Mouse (Mus musculus): Measurements from ENCODE around the gene Treml4. TPM values are rescaled to one million over a fixed set of nuclear protein-coding genes. Genes with fewer than 3 reads are reported as not detected.
"Not testable (repeated sequence)": the region's sequence is repeated elsewhere in the genome, so short reads cannot be mapped to it uniquely, and the experiment has no call there.

Treml4 gene
- polyA plus RNA-seq, 1 experiment from 2014 or later: 0.43 TPM

- no peak for ATAC-seq (ENCODE audit: low FRiP score, low TSS enrichment)
- Histone ChIP-seq H3K27me3 (ENCODE audit: control insufficient read depth, insufficient read depth, low read length) (no peaks in the 10 kb centered on the region; the same call in 1 of the 2 replicates), H3K9ac (ENCODE audit: low read depth, low read length) (no peak overlapping the region), H3K4me3 (ENCODE audit: low read length) (no peak overlapping the region), H3K36me3 (ENCODE audit: control insufficient read depth, insufficient read depth, low read length) (no peaks in the 10 kb centered on the region), H3K4me1 (ENCODE audit: control insufficient read depth, insufficient read depth, low read length) (no peaks in the 10 kb centered on the region), H3K9me3 (ENCODE audit: control insufficient read depth, low read length) (no peaks in the 10 kb centered on the region), H3K4me2 (replicated peaks; ENCODE audit: low read depth, low read length) (no peak overlapping the region), H3K27ac (ENCODE audit: low read depth, low read length) (no peak overlapping the region)
- WGBS: 87% methylated on average over 5 of the region's 5 CpGs
Measured at GRCm38 (mm10) chr17:48301792-48302191, 37.7 kb downstream of the Treml4 start.

- no peaks in the 10 kb centered on the region for H3K27me3 ChIP-seq (ENCODE audit: control insufficient read depth, insufficient read depth, low read length)
- no peak overlapping the region for H3K9ac ChIP-seq (ENCODE audit: low read depth, low read length)
- whole genome bisulfite sequencing: 66% methylated on average over 2 of the region's 2 CpGs
- ATAC-seq (ENCODE audit: low FRiP score, low TSS enrichment): no peak
- H3K9me3 ChIP-seq (ENCODE audit: control insufficient read depth, low read length): no peaks in the 10 kb centered on the region
- no peak overlapping the region for H3K4me3 ChIP-seq (ENCODE audit: low read length)
- no peak overlapping the region for H3K4me2 ChIP-seq (replicated peaks; ENCODE audit: low read depth, low read length)
- H3K36me3 ChIP-seq (ENCODE audit: control insufficient read depth, insufficient read depth, low read length): no peaks in the 10 kb centered on the region
- H3K4me1 ChIP-seq (ENCODE audit: control insufficient read depth, insufficient read depth, low read length): no peaks in the 10 kb centered on the region
- no peak overlapping the region for H3K27ac ChIP-seq (ENCODE audit: low read depth, low read length)
Measured at GRCm38 (mm10) chr17:48312124-48312523, 48.0 kb downstream of the Treml4 start.

GRCm38 (mm10) chr17:48315905-48316579 lies 51.9 kb downstream of the Treml4 start, which contains the start of gene B430306N03Rik:
TSS of gene B430306N03Rik (plus strand) at chr17:48316141.
- H3K9ac ChIP-seq (ENCODE audit: low read depth, low read length); H3K27me3 ChIP-seq (ENCODE audit: control insufficient read depth, insufficient read depth, low read length); H3K4me3 ChIP-seq (ENCODE audit: low read length); H3K27ac ChIP-seq (ENCODE audit: low read depth, low read length); ATAC-seq (ENCODE audit: low FRiP score, low TSS enrichment); H3K4me1 ChIP-seq (ENCODE audit: control insufficient read depth, insufficient read depth, low read length); H3K9me3 ChIP-seq (ENCODE audit: control insufficient read depth, low read length); H3K4me2 ChIP-seq (replicated peaks; ENCODE audit: low read depth, low read length); H3K36me3 ChIP-seq (ENCODE audit: control insufficient read depth, insufficient read depth, low read length): not testable (repeated sequence)
- 90% methylated on average over 3 of the region's 3 CpGs for WGBS

- WGBS: 97% methylated on average over 1 of the region's 1 CpGs
- H3K9ac ChIP-seq (ENCODE audit: low read depth, low read length): no peak overlapping the region
- no peaks in the 10 kb centered on the region for H3K4me1 ChIP-seq (ENCODE audit: control insufficient read depth, insufficient read depth, low read length)
- H3K27me3 ChIP-seq (ENCODE audit: control insufficient read depth, insufficient read depth, low read length): no peaks in the 10 kb centered on the region
- H3K4me3 ChIP-seq (ENCODE audit: low read length): no peak overlapping the region
- no peak overlapping the region for H3K27ac ChIP-seq (ENCODE audit: low read depth, low read length)
- H3K36me3 ChIP-seq (ENCODE audit: control insufficient read depth, insufficient read depth, low read length): no peaks in the 10 kb centered on the region
- H3K4me2 ChIP-seq (replicated peaks; ENCODE audit: low read depth, low read length): no peak overlapping the region
- ATAC-seq (ENCODE audit: low FRiP score, low TSS enrichment): no peak
- H3K9me3 ChIP-seq (ENCODE audit: control insufficient read depth, low read length): no peaks in the 10 kb centered on the region
Measured at GRCm38 (mm10) chr17:48318686-48319085, 54.6 kb downstream of the Treml4 start.

GRCm38 (mm10) chr17:48321279-48321678 lies 57.2 kb downstream of the Treml4 start:
- no peak overlapping the region for H3K27ac ChIP-seq (ENCODE audit: low read depth, low read length)
- no peaks in the 10 kb centered on the region for H3K9me3 ChIP-seq (ENCODE audit: control insufficient read depth, low read length)
- ATAC-seq (ENCODE audit: low FRiP score, low TSS enrichment): no peak
- H3K4me3 ChIP-seq (ENCODE audit: low read length): no peak overlapping the region
- WGBS: 80% methylated on average over 2 of the region's 2 CpGs
- no peaks in the 10 kb centered on the region for H3K36me3 ChIP-seq (ENCODE audit: control insufficient read depth, insufficient read depth, low read length)
- no peaks in the 10 kb centered on the region for H3K4me1 ChIP-seq (ENCODE audit: control insufficient read depth, insufficient read depth, low read length)
- no peak overlapping the region for H3K9ac ChIP-seq (ENCODE audit: low read depth, low read length)
- H3K4me2 ChIP-seq (replicated peaks; ENCODE audit: low read depth, low read length): no peak overlapping the region
- no peaks in the 10 kb centered on the region for H3K27me3 ChIP-seq (ENCODE audit: control insufficient read depth, insufficient read depth, low read length)

- H3K4me3 ChIP-seq (ENCODE audit: low read length): no peak overlapping the region
- no peaks in the 10 kb centered on the region for H3K9me3 ChIP-seq (ENCODE audit: control insufficient read depth, low read length)
- no peak overlapping the region for H3K9ac ChIP-seq (ENCODE audit: low read depth, low read length)
- WGBS: 81% methylated on average over 3 of the region's 3 CpGs
- no peaks in the 10 kb centered on the region for H3K36me3 ChIP-seq (ENCODE audit: control insufficient read depth, insufficient read depth, low read length)
- H3K27me3 ChIP-seq (ENCODE audit: control insufficient read depth, insufficient read depth, low read length): no peaks in the 10 kb centered on the region
- no peaks in the 10 kb centered on the region for H3K4me1 ChIP-seq (ENCODE audit: control insufficient read depth, insufficient read depth, low read length)
- H3K4me2 ChIP-seq (replicated peaks; ENCODE audit: low read depth, low read length): no peak overlapping the region
- no peak for ATAC-seq (ENCODE audit: low FRiP score, low TSS enrichment)
- no peak overlapping the region for H3K27ac ChIP-seq (ENCODE audit: low read depth, low read length)
Measured at GRCm38 (mm10) chr17:48323236-48323635, 59.1 kb downstream of the Treml4 start.

GRCm38 (mm10) chr17:48324258-48324657 lies 60.2 kb downstream of the Treml4 start:
- Histone ChIP-seq H3K9ac (ENCODE audit: low read depth, low read length) (no peak overlapping the region), H3K4me1 (ENCODE audit: control insufficient read depth, insufficient read depth, low read length) (no peaks in the 10 kb centered on the region), H3K36me3 (ENCODE audit: control insufficient read depth, insufficient read depth, low read length) (no peaks in the 10 kb centered on the region), H3K4me2 (replicated peaks; ENCODE audit: low read depth, low read length) (no peak overlapping the region), H3K9me3 (ENCODE audit: control insufficient read depth, low read length) (no peaks in the 10 kb centered on the region), H3K27me3 (ENCODE audit: control insufficient read depth, insufficient read depth, low read length) (no peaks in the 10 kb centered on the region), H3K4me3 (ENCODE audit: low read length) (no peak overlapping the region), H3K27ac (ENCODE audit: low read depth, low read length) (no peak overlapping the region)
- no peak for ATAC-seq (ENCODE audit: low FRiP score, low TSS enrichment)
- 86% methylated on average over 5 of the region's 5 CpGs for WGBS

Other genes with a start within 250 kb of the Treml4 start
- gene 1700122O11Rik, start 226.0 kb upstream of the Treml4 start, polyA plus RNA-seq (2014; fragmentation: Nextera tagmentation; extraction: Ambion mirVana): not detected in 2 replicates
- not detected in 2 replicates for gene 1700067P10Rik, start 175.0 kb upstream of the Treml4 start, polyA plus RNA-seq (2014; fragmentation: Nextera tagmentation; extraction: Ambion mirVana)
- gene 9830107B12Rik, start 118.0 kb upstream of the Treml4 start, polyA plus RNA-seq (2014; fragmentation: Nextera tagmentation; extraction: Ambion mirVana): not detected in 2 replicates
- not detected in 2 replicates for gene A530064D06Rik, start 97.0 kb upstream of the Treml4 start, polyA plus RNA-seq (2014; fragmentation: Nextera tagmentation; extraction: Ambion mirVana)
- gene Trem1, start 31.5 kb upstream of the Treml4 start, polyA plus RNA-seq (2014; fragmentation: Nextera tagmentation; extraction: Ambion mirVana): not detected in 2 replicates
- not detected in 2 replicates for gene Trem3, start 16.5 kb upstream of the Treml4 start, polyA plus RNA-seq (2014; fragmentation: Nextera tagmentation; extraction: Ambion mirVana)
- 0.16 TPM in 1 of 2 replicates, not detected in the other for gene Treml2, start 35.2 kb downstream of the Treml4 start, polyA plus RNA-seq (2014; fragmentation: Nextera tagmentation; extraction: Ambion mirVana)
- 0.10 and 0.49 TPM in 2 replicates for gene B430306N03Rik, start 51.8 kb downstream of the Treml4 start, polyA plus RNA-seq (2014; fragmentation: Nextera tagmentation; extraction: Ambion mirVana)
- gene Trem2, start 82.1 kb downstream of the Treml4 start, polyA plus RNA-seq (2014; fragmentation: Nextera tagmentation; extraction: Ambion mirVana): 2.0 and 2.8 TPM in 2 replicates
- gene Treml1, start 95.6 kb downstream of the Treml4 start, polyA plus RNA-seq (2014; fragmentation: Nextera tagmentation; extraction: Ambion mirVana): 0.67 and 0.76 TPM in 2 replicates
- 16.4 and 26.7 TPM in 2 replicates for gene Nfya, start 145.6 kb downstream of the Treml4 start, polyA plus RNA-seq (2014; fragmentation: Nextera tagmentation; extraction: Ambion mirVana)
- gene Oard1, start 145.7 kb downstream of the Treml4 start, polyA plus RNA-seq (2014; fragmentation: Nextera tagmentation; extraction: Ambion mirVana): 82.5 and 101 TPM in 2 replicates
- gene Apobec2, start 168.6 kb downstream of the Treml4 start, polyA plus RNA-seq (2014; fragmentation: Nextera tagmentation; extraction: Ambion mirVana): 0.69 and 0.89 TPM in 2 replicates
- gene Tspo2, start 187.2 kb downstream of the Treml4 start, polyA plus RNA-seq (2014; fragmentation: Nextera tagmentation; extraction: Ambion mirVana): 1.9 TPM in 2 replicates
- gene Unc5cl, start 190.6 kb downstream of the Treml4 start, polyA plus RNA-seq (2014; fragmentation: Nextera tagmentation; extraction: Ambion mirVana): 3.5 and 4.7 TPM in 2 replicates